Mouse (Mus musculus): ENCODE data around the gene Morc1.

The Morc1 gene

DNA sequence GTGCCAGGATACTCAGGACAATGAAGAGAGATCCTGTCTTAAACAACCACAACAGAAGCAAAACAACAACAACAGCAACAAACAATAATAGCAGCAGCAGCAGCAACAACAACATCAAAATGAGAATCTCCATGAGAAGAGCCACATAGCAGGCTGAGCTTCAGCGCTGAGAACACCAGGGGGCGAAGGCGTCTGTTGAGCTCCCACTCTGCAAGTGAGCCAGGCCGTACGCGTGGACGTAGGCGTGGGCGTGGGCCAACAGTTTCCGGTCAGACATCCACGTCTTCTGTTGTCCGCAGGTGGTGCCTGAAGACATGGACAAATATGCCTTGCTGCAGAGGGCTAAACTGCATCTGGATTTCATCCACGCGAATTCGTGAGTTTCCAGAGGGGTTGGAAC lies at the start of gene Morc1:
Gene Morc1 (plus strand): TSS at position 211 of the 400 bp plus-strand sequence.
- DNase-seq (ENCODE audit: low read depth, low spot score): peak; percentile 29

DNA sequence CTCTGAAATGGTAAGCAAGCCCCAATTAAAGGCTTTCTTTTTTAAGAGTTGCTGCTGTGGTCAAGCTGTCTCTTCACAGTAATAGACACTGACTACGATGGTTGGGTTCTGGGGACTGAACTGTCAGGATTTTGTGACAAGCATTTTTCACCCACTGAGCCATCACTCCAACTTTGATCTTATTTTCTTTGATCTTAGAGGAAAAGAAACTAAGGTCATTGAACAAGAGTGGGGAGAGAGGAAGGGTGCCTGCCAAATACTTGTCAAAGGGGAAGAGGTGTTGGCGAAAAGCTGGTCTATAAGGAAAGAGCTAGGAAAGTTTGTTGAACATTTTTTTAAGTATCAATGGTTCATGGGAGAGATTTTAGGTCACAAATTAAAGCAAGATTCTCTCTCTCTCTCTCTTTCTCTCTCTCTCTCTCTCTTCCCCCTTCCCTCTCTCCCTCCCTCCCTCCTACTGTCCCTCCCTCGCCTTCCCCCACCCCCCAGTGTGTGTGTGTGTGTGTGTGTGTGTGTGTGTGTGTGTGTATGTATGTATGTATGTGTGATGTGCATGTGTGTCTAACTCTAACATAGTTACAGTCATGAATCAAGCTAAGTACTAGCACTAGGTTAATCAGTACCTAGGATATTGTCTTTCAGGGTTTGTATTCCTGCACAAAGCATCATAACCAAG lies 47.3 kb upstream of the Morc1 start:
- DNase-seq (ENCODE audit: low read depth, low spot score): no peak

DNA sequence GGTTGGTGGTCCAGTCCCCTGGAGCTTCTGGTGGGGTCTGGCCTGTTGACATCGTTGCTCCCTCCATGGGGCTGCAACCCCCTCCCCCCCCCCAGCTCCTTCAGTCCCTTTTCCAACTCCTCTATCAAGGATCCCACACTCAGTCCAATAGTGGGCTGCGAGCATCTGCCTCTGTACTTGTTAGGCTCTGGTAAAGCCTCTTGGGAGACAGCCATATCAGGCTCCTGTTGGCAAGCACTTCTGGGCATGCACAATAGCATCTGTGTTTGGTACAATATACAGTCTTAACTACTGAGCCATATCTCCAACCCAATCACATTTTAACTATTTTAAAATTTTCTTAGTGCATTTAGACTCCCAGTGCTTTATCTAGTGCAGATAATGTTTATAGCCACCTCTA lies 44.1 kb upstream of the Morc1 start:
- DNase-seq (ENCODE audit: low read depth, low spot score): no peak

DNA sequence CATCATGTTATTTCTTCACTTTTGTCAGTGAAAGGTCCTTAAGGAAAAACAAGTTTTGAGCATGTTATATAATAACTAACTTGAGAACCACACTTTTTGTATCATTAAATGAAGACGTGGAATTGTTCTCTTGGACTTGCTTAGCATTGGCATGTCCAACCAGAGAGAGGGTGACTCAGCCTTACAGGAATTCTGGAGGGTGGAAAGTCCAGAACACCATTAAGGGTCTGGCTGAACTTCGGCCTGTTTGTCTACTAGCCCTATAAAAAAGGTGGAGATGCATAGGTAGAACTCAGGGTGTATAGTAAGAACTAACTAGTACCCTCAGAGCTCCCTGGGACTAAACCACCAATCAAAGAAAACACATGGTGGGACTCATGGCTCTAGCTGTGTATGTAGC lies 35.8 kb upstream of the Morc1 start:
- DNase-seq (ENCODE audit: low read depth, low spot score): no peak

DNA sequence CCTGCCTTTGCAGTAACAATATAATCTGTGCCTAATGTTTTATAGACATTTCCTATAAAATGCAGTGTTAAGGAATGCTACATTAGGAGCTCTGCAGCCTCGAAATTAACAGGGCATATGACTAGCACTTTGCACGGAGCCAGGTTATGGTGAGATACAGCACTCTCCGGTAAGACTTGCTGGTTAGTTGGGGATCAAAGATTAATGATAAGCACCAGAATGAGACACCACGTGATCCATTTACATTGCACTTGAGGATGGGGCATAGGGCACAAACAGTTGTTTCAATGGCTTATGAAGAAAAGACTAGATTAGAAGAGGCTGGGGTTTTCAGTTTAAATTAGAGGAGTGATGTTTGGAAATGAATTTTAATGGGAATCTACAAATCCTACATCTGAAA lies 28.1 kb upstream of the Morc1 start:
- no peak for DNase-seq (ENCODE audit: low read depth, low spot score)

DNA sequence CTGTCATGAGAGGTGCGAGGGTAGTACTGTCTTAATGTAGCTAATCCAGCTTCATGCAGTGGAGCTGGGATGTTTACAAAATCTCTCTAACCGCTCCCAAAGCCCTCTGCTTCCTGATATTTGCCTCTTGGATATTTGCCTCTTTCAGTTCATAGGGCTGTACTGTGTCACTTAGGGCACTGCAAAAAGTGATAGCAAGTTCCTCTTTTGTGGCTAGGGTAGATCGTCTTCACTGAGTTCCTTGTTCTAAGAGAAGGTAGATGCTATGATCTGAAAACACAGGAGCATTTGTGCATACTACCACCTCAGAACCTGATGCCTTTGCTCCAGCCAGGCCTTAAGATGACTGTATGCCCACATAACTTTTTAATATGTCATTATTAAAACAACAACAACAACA lies 27.6 kb upstream of the Morc1 start:
- no peak for DNase-seq (ENCODE audit: low read depth, low spot score)

DNA sequence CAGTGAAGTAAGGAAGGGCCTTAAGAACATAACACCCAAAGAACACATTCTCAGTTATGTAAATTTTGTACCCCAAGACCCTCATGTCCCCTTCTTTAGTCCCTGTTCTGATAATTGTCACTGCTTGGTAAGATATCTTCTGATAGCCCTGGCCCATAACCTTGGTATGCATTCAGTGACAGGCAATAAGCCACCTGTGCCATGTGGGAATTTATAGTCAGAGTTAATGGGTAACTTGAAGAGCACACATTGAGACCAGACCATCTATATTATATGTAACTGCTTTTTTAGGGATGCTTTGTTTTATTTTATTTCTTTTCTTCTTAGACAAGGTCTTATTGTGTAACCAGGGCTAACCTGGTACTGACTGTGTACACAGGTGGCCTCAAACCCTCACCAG lies 27.0 kb upstream of the Morc1 start:
- DNase-seq (ENCODE audit: low read depth, low spot score): no peak

DNA sequence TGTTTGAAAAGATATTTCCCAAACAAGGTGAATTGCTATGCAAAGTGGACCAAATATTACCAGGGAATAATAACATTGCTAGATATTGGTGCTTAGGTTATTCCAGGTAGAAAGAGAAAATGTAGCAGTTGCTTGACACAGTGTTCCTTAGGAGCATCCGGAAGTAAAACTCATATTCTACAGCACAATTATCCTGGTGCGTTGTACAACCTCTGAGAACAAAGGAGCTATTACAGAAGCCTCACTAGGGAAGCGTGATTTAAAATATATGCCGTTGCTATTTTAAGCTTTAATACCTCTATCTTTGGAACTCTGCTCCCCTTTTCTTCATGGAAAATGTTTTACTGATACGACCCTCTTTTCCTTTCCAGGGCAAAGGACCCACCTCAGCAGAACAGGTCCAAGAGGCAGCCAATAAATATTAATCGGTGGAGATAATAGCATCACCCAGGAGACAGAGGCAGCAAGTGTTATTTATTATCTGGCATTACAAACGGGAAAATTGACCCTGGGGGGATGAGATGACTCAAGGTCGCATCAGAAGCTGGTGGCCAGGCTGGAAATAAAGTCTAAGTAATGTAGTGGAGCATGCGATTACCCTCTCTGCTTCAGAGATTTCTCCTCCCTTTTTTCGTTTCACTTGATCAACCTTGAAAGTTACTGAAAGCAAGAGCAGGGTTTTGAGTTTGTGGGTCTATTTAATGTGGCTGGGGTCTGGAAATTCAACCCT lies 25.2 kb upstream of the Morc1 start:
- no peak for DNase-seq (ENCODE audit: low read depth, low spot score)

DNA sequence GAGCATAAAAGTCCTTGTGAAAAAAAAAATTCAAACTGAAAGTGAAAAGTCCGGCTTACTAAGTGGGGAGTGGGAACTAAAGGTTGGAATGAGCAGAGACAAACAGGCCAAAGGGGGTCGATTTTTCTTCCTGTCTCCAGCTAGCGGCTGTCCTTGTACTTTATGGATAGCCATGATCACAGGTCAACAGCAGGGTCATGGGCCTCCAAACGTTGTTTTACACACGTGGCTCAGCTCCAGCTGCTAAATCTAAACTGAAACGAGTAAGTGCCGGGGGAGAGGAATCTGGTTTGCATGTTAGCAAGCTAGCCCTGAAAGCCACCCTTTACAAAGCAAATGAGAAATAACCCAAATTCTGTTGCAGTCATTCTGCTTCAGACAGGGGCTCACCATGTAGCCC lies 21.5 kb upstream of the Morc1 start:
- no peak for DNase-seq (ENCODE audit: low read depth, low spot score)

DNA sequence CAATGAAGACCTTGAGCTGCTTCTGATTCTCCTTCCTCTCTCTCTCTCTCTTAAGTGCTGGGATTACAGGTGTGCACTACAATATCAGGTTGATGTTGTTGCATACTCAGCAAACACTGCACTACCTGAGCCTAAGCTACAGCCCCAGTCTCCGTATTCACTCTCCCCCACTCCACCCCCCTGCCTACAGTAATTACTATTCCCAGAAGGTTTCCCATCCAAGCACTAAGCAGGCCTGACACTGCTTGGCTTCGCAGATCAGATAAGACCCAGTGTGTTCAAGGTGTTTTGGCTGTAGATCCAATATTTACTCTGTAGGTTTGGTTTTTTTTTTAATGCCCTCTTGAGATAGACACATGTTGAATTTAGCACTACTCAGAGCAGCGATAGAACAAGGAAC lies 20.9 kb upstream of the Morc1 start:
- no peak for DNase-seq (ENCODE audit: low read depth, low spot score)

DNA sequence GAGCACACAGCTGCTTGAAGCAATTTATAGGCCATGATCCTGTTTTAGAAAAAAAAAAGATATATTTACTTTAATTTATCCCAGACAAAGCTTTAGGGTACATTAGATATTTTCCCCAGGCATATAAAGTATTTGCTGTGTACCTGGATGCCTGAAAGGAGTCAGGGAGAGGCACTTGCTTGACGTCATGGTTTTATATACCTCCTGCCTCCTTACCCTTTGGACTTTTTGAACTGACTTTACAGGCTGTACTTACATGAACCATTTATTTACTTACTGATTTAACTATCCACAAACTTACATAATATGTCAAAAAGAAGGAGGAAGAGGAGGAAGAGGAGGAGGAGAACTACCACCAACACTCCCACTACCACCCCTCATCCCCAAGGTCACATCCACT lies 18.8 kb upstream of the Morc1 start, which contains the start of gene Gm5485:
Gene Gm5485 (minus strand): TSS at position 171 of the 400 bp plus-strand sequence.
- no peak for DNase-seq (ENCODE audit: low read depth, low spot score)

DNA sequence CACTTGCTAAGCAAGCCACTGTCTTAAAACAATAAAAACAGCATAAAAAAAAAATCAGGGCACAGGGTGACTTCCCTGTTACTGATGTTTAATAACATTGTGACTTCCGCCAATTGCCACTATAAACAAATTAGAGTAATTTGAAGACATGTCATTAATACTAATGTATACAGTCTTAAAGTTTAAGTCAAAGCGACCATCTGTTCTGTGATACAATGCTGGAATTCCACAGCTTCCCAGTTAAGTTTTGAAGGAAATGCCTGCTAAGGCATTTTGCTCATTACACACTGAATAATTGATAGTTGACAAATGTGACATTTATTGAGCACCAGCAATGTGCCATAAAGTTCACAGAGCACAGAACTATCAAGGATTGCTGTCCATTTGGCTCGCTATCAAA lies 12.5 kb upstream of the Morc1 start:
- DNase-seq (ENCODE audit: low read depth, low spot score): no peak

DNA sequence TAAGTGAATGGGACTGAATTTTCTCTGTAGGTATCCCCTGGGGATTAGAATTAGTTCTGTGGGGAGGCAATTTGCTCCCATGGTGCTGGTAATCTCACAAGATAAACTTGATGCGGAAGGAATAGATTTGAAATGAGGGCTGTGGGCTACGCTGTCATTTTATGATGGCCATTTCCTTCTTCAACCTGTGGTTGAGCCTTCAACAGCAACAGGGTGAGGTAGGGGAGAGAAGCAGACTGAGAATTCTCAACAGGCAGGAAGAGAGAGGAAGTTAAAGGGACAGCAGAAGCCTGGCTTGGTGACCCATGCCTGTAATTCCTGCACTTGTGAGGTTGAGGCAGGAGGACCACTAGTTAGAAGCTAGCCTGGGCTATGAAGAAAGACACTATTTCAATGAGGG lies 12.0 kb upstream of the Morc1 start:
- DNase-seq (ENCODE audit: low read depth, low spot score): no peak

DNA sequence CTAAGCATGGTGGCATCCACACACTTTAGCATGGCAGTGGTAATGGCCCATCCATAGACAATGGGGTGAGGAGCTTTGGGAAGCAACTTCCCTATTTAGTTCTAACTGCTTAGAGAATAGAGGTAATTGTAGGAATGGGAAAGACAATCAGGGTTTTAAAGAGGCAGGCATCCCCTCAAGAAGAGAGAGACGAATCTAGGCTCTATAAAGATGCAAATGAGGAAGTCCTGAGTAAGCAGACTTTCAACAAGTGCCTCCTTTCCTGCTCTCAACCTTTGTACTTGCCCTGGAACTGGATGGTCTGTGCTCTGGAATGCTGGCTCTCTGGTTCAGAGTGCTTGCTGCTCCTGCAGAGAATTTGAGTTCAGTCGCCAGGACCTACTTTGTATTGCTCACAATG lies 8.5 kb upstream of the Morc1 start:
- DNase-seq (ENCODE audit: low read depth, low spot score): peak; percentile 18

DNA sequence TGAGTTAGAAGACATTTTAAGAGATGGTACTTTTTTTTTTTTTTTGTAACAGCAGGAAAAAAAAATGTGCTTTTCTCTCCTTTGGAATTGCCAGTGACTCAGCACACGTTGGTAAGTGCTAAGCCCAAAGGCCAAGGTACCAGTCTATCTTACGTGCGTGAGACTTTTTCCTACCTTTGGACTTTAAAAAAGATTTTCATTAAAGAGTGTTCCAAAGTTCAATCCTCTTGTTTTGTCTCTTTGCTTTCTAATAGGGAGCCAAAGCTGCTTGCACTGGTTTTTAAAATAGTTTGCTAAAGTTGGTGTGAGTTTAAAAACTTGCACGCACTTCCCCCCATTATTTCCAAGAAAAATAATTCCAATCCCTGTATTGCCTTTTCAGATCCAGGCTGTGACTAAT lies 7.0 kb upstream of the Morc1 start:
- no peak for DNase-seq (ENCODE audit: low read depth, low spot score)

DNA sequence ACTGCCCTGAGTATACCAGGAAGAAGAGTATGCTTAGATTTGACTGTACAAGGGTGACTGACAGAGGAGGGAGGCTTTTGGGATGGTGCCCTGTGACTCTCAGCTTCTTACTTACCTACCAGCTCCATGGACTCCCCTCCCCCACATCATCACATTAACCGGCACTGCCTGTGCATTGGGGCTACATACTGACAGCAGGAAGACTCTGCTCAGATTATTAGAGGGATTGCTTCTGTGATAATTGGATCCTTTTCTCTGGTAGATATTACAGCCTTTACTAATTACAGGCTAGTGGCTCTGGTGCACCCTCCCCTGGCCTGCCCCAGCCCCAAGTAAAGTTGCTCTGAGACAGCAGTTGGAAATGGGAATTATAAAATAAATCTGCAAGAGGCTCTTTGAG lies 1.6 kb upstream of the Morc1 start:
- DNase-seq (ENCODE audit: low read depth, low spot score): no peak

DNA sequence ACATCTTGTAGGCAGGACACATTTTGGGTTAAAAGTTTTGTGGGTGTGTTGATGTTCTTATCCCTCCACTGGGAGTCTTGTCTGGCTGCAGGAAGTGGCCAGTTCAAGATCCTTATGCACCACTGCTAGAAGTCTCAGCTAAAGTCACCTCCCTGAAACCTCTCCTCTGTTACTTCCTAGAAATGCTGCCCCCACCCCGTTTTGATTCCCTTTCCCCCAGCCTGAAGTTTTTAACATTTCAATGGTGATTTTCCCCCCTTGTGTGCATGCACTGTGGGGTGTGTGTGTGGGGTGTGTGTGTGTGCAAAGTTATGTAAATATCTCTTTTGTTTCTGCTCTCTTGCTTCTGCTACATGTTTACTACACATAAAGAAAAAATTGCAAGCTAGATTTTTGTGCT lies 4.4 kb downstream of the Morc1 start:
- no peak for DNase-seq (ENCODE audit: low read depth, low spot score)

DNA sequence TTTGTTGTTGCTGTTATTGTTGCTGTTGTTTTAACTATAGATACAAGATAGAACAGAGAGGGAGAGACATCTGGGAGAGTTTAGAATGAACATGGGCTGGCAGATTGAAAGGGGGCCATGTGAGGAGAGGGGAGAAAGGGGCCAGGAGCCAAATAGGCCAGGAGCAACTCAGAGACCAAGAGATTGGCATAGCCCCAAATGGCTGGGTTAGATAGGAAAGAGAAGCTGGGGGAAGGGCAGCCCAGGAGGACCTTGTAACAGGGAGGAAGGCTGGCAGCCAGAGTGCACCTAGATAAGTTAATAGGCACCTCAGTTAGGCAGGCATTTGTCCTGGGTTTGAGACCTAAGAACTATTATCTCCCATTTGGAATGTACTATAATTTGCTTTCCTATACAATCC lies 6.4 kb downstream of the Morc1 start:
- DNase-seq (ENCODE audit: low read depth, low spot score): no peak

DNA sequence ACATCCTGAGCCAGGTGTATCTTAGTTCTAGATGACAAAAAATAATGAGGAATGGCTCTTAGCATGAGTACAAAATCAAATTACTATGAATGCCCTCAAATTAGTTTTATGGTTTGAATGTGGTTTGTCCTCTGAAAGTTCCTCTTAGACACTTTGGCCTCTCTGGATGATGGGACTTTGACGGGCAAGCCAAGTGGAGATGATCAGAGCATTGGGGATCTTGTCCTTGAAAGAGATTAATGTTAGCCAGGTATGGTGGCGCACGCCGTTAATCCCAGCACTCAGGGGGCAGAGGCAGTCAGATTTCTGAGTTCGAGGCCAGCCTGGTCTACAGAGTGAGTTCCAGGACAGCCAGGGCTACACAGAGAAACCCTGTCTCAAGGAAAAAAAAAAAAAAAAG lies 13.6 kb downstream of the Morc1 start:
- no peak for DNase-seq (ENCODE audit: low read depth, low spot score)

DNA sequence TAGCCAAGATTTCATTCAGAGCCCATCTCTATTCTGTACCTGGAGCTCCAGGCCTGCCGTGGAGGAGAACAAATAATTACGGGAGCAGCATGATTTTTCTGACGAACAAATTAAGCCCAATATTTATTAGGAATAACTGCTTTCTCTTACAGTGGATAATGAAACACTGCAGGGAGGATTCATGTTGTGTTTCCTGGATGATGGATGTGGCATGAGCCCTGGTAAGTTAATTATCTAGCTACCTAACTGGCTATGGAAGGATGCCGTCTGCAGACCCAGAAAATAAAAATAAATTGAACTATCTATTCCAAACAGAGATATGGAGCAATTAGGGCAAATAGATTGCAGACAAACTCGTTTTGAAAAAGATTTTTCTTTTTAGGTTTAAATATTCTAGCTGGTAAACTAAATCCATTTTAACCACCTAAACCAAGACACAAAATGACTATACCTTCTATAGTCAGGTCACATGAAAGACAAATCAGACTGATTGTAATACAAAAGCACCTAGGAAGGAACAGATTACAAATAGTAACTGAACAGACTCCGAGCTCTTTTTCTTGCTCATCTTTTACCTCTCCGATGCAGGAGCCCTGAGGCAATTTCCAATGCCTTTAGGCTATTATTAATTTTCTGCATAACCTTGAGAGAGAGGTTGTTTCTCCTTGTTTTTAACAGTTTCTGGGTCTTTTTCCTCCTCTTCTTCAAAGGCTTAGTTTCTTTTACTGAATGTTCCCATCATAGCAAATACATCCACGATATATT lies 15.3 kb downstream of the Morc1 start:
- DNase-seq (ENCODE audit: low read depth, low spot score): no peak

DNA sequence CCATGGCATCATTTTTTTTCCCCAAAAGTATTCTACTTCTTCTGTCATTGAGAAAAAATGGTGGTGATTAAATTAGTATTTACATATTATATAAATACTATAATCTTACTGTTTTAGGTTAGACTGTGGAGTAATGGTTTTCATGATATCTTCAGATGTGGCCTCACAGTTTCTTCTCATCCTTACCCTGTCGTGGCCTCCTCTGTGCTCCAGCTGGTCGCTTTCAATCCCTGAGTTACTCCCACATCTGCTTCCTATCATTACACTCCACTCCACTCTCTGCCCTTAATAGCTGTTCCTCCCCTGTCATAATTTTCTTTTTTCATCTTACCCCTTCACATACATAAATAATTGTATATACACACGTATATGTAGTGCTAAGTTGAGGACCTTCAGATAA lies 22.2 kb downstream of the Morc1 start:
- no peak for DNase-seq (ENCODE audit: low read depth, low spot score)

DNA sequence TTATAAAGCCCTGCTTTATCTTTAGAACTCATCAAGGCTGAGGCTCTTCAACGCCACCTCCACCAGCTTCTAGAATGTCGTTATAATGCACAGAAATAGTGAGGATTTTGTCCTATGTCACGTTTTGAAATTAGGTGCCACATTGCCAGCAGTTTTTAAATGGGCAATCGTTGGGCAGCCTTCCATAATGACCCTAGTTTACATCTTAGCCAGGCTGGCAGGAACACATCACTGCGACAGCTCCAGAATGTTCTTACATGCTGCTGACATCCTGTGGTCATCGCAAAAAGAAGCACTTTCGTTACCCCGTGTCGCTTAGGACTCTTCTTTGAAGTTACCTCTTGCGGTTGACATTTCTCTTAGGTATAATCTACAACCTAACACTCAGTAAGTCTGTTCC lies 42.4 kb downstream of the Morc1 start:
- no peak for DNase-seq (ENCODE audit: low read depth, low spot score)
